Mouse (Mus musculus) heart, embryonic 15.5 days (tissue): Measurements from ENCODE around the gene Nanos3. TPM values are rescaled to one million over a fixed set of nuclear protein-coding genes. Genes with fewer than 3 reads are reported as not detected.

Experiments
- ATAC-seq: fragments of 200-750 bp; cut with Nextera tagmentation; replicated peaks from 2 replicates; pipeline ENCODE4 v1.8.0; 2017; ENCODE audit warnings: low read depth, moderate TSS enrichment; ENCODE audit not compliant: insufficient number of reproducible peaks, insufficient read depth, low FRiP score
- H3K27ac ChIP-seq: fragments of 300-500 bp; sonication (generic); 2 replicates; pipeline ENCODE4 v1.5.1; 2015; ENCODE audit warnings: mild to moderate bottlenecking, inconsistent platforms
- H3K27me3 ChIP-seq: fragments of 300-500 bp; sonication (generic); 2 replicates; pipeline ENCODE4 v1.6.1; 2015; ENCODE audit warnings: inconsistent platforms
- H3K36me3 ChIP-seq: fragments of 300-500 bp; sonication (generic); 2 replicates; pipeline ENCODE4 v1.6.1; 2015; ENCODE audit warnings: mild to moderate bottlenecking, inconsistent platforms
- H3K4me1 ChIP-seq: fragments of 300-500 bp; sonication (generic); replicated peaks from 2 replicates; pipeline ENCODE4 v1.6.1; 2015; ENCODE audit warnings: inconsistent platforms
- H3K4me2 ChIP-seq: fragments of 300-500 bp; sonication (generic); 2 replicates; pipeline ENCODE4 v1.6.1; 2015; ENCODE audit warnings: inconsistent platforms, mild to moderate bottlenecking, moderate library complexity
- H3K4me3 ChIP-seq: fragments of 300-500 bp; sonication (generic); 2 replicates; pipeline ENCODE4 v1.5.1; 2015; ENCODE audit warnings: mild to moderate bottlenecking, inconsistent platforms
- H3K9ac ChIP-seq: fragments of 300-500 bp; sonication (generic); 2 replicates; pipeline ENCODE4 v1.6.1; 2015; ENCODE audit warnings: mild to moderate bottlenecking, inconsistent platforms
- H3K9me3 ChIP-seq: fragments of 300-500 bp; sonication (generic); replicated peaks from 2 replicates; pipeline ENCODE4 v1.6.1; 2016; ENCODE audit warnings: inconsistent platforms
- WGBS: fragments of 180-500 bp; shearing (Covaris S2); methylation state at CpG from one replicate; pipeline ENCODE4 v1.1.7; 2015; ENCODE audit warnings: mixed read lengths; 5-methylcytosine and 5-hydroxymethylcytosine counted together
- polyA plus RNA-seq: library from polyadenylated mRNA; unstranded; fragments of >200 nt; fragmentation: Nextera tagmentation; extraction: Ambion mirVana; gene quantifications from 2 replicates; pipeline ENCODE4 v1.2.1, GENCODE M21; 2015

Gene Nanos3
- polyA plus RNA-seq, 1 experiment from 2014 or later: 1.4 TPM

DNA sequence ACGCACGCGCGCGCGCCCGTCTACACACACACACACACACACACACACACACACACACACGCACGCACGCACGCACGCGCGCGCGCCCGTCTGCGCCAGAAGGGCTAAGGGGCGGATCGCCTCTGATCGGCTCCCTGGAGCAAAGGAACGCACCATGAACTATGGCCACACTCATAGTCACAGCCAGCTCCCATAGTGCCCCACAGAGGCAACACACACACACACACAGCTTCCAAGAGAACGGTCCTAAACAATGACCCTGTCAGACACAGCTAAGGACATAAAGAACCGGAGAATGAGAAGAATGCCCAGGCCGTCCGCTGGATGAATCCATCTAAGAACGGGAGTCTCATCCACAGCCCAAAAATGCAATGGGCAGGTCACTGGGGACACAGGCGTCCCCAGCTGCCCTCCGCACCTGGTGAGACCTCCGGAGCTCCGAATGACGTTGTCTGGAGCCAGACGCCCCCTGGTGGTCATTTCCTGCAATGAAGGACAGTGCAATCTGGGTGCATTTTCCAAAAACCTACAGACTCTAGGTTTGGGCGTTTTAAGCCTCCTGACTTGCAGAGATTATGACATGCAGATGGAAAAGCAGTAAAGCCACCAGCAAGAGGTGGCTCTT, 25.3 kb upstream of the Nanos3 start:
- H3K9ac ChIP-seq: no peak overlapping the region
- H3K27me3 ChIP-seq: no peaks in the 10 kb centered on the region
- no peak overlapping the region for H3K4me3 ChIP-seq
- H3K27ac ChIP-seq: peak overlapping the region; percentile 22; the same call in 1 of the 2 replicates
- no peaks in the 10 kb centered on the region for H3K9me3 ChIP-seq
- 55% methylated on average over 34 of the region's 34 CpGs for WGBS
- peak; percentile 25; the same call in 1 of the 2 replicates for ATAC-seq
- H3K4me1 ChIP-seq: peaks cover 41% of the 10 kb centered on the region
- H3K4me2 ChIP-seq: 0 out of 2 replicates have a peak overlapping the region, but pooled peaks have one; percentile 16
- peaks cover 73% of the 10 kb centered on the region for H3K36me3 ChIP-seq

DNA sequence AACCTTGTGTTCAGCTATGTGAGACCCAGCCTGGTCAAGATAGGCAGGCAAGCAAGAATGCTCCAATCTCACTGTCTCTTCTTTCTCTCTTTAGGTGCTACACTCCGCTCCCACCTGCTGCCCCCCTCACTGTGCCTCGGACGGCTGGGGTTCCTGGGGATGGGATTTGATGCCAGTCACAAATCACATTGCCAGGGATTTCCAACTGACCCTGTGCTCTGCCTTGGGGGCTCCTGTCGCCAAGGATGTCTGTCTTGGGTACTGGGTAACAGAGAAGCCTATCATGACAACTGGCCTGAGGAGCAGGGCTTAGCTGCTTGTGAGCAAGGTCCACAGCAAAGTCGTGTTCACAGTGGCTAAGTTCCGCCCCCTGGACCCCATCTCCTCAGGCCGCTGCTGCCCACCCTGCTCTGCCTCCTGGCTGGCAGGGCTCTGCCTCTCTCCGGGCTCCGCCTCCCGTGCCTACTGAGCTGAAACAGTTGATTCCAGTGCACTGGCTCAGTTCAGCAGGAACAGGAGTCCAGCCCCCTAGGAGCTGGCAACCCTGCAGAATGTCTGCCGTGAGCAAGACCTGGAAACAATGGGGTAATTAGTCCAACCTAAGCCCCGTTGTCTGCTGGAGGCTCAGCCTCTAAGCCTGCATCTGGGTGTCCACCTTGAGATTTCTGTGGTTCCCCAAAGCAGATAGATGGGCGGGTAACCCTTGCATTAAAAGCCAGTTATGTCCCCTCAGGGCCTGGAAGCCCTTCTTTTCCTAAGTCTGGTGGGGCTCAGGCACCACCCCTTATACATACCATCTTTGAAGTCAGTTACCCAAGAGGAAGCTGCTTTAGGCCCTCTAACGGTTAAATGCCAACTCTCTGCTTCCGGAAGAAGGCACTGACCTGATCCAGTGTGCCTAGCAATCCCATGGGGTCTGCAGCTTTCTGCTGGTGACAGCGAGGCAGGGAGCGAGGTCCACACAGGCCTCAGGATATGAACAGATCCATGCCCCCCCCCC, 23.7 kb upstream of the Nanos3 start:
- Histone ChIP-seq H3K9me3 (no peaks in the 10 kb centered on the region), H3K27ac (peak overlapping the region; percentile 81), H3K4me2 (no peak overlapping the region), H3K9ac (0 out of 2 replicates have a peak overlapping the region, but pooled peaks have one; percentile 28), H3K4me3 (no peak overlapping the region), H3K27me3 (no peaks in the 10 kb centered on the region), H3K36me3 (peaks cover 67% of the 10 kb centered on the region), H3K4me1 (peaks cover 48% of the 10 kb centered on the region)
- no peak for ATAC-seq
- 70% methylated on average over 17 of the region's 17 CpGs for WGBS

DNA sequence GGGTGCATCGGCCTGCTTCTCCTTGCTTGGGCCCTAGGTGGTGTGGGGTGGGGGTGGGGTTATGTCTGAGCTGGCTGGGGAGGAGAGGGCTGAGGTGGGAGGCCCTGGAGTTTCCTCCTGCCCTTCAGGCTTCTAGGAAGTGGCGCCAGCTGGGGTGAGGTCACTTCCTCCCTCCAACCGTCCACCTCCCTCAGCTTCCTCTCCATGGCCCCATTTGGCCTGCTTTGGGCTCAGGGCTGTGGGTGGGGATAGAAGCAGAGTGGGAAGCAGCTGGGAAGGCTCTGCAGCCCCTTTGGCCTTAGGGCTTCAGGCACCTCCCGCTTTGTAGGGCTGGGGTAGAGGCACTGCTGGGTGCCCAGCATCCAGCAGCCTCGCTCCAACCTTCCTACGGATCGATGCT, 22.8 kb upstream of the Nanos3 start:
- ATAC-seq: no peak; the same call in 1 of the 2 replicates
- WGBS: 52% methylated on average over 7 of the region's 7 CpGs
- H3K36me3 ChIP-seq: peaks cover 60% of the 10 kb centered on the region
- peak overlapping the region; percentile 81 for H3K27ac ChIP-seq
- no peaks in the 10 kb centered on the region for H3K9me3 ChIP-seq
- peaks cover 56% of the 10 kb centered on the region for H3K4me1 ChIP-seq
- no peaks in the 10 kb centered on the region for H3K27me3 ChIP-seq
- peak overlapping the region; percentile 28; the same call in 1 of the 2 replicates for H3K9ac ChIP-seq
- H3K4me3 ChIP-seq: no peak overlapping the region
- peak overlapping the region; percentile 21; the same call in 1 of the 2 replicates for H3K4me2 ChIP-seq

DNA sequence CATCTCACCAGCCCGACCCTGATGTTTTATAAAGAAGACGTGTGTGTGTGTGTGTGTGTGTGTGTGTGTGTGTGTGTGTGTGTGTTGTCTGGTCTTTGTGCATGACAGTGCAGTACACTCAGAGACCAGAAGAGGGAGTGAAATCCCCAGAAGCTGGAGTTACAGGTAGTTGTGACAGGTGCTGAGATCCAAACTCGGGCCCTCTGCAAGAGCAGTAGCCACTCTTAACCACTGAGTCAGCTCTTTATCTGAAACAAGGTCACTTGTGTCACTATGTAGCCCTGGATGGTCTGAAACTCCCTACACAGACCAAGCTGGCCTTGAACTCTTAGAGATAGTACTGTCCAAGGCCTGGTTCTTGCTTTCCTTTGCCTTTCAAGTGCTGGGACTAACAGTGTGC, 21.6 kb upstream of the Nanos3 start:
- Histone ChIP-seq H3K27me3 (no peaks in the 10 kb centered on the region), H3K4me2 (no peak overlapping the region), H3K27ac (peak overlapping the region; percentile 81), H3K9me3 (no peaks in the 10 kb centered on the region), H3K4me1 (peaks cover 68% of the 10 kb centered on the region), H3K9ac (no peak overlapping the region), H3K4me3 (no peak overlapping the region), H3K36me3 (peaks cover 48% of the 10 kb centered on the region)
- WGBS: 86% methylated on average over 3 of the region's 3 CpGs
- ATAC-seq: no peak

DNA sequence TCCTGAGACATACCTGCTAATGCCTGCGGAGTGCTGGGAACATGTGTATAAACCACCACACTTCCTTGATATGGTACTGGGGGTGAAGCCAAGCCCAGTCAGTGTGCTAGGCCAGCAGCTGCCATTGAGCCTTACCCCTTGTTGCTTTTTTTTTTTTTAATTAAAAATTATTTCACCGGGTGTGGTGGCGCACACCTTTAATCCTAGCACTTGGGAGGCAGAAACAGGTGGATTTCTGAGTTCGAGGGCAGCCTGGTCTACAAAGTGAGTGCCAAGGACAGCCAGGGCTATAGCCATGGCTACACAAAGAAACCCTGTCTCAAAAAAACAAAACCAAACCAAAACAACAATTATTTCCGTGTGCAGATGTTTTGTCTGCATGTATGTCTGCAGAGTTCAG, 20.1 kb upstream of the Nanos3 start:
- Histone ChIP-seq H3K36me3 (peaks cover 40% of the 10 kb centered on the region), H3K4me3 (no peak overlapping the region), H3K27me3 (no peaks in the 10 kb centered on the region), H3K9me3 (no peaks in the 10 kb centered on the region), H3K4me1 (peaks cover 69% of the 10 kb centered on the region), H3K27ac (0 out of 2 replicates have a peak overlapping the region, but pooled peaks have one; percentile 35), H3K9ac (no peak overlapping the region), H3K4me2 (no peak overlapping the region)
- WGBS: 86% methylated on average over 5 of the region's 5 CpGs
- no peak for ATAC-seq

DNA sequence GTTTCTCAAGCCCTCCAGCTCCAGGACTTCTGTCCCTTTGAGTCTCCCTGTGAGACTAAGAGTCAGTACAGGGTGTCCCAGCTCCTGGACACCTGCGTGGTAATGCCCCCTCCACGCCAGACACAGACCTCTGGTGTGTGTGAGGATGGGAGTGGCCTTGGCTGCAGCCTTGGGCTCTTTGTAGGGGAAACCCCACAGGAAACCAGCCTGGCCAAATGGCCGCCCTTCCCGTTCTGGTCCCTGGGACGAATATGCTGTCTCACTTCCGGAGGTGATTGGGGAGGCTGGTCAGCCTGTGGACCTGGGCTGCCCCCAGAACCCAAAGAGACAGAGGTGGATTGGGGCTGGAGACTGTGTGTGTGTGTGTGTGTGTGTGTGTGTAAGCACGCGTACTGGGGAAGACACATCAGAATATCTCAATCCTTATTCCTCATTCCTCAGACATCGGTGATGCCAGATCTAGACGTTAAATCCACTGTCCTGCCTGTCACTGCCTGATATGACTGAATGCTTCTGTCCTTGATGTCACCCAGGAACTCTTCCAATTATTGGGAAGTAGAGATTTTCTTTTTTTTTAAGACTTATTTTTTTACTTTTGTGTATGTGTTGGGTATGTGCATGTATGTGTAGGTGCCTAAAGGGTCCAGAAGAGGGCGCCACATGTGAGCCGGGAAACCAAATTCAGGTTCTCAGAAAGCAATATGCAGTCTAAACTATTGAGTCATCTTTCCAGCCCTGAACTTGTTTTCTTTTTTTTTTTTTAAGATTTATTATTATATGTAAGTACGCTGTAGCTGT, 19.2 kb upstream of the Nanos3 start:
- peak overlapping the region; percentile 76 for H3K4me3 ChIP-seq
- H3K27ac ChIP-seq: peak overlapping the region; percentile 97
- H3K4me2 ChIP-seq: peak overlapping the region; percentile 88
- H3K9ac ChIP-seq: peak overlapping the region; percentile 92
- H3K4me1 ChIP-seq: peaks cover 72% of the 10 kb centered on the region
- no peaks in the 10 kb centered on the region for H3K27me3 ChIP-seq
- peak; percentile 23; the same call in 1 of the 2 replicates for ATAC-seq
- 34% methylated on average over 13 of the region's 13 CpGs for WGBS
- H3K9me3 ChIP-seq: no peaks in the 10 kb centered on the region
- H3K36me3 ChIP-seq: peaks cover 31% of the 10 kb centered on the region

DNA sequence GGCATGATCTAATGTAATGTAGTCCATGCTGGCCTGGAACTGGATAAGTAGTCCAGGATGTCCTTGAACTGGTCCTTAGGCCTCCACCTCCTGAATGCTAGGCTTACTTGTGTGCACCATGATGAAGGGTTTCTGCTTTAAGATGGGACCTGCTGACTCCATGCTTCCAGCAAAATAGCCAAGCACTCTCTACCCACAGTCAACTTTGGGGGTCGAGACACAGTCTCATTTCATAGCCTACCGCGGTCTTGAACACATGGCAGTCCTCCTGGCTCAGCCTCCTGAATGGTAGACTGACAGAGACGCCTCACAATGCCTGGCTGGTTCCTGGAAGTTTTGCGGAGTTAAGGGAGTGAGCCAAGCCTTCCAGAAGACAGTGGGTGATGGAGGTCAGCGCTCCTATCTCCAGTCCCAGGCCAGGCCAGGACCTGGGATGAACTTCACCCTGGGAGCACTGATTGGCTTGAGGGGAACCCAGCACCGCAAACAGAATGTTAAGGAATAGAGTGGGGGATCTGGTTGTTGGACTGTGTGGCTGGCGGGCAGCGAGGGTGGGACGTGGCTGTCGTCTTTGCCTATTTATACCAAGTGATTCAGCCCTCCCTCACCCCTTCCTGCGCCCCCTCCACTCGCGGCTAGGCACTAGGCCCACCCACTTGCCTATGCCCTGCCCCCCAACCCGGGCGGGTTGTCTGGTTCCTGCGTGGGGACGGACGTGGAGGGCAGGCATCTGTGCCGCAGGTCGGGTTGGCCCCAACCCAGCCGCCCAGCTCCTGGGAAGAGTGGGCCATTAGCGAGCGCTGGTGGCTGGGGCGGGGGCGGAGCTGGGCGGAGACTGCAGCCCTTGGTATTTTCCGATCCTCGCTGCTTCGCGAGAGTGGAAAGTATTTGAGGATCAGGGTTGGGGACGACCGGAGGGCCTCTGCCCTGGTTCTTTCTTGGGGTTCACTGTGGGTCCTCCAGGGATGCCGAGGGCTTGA, 18.2 kb upstream of the Nanos3 start:
- peak overlapping the region; percentile 76 for H3K4me3 ChIP-seq
- peak; percentile 60 for ATAC-seq
- WGBS: 6% methylated on average over 34 of the region's 34 CpGs
- H3K4me2 ChIP-seq: peak overlapping the region; percentile 88
- H3K9me3 ChIP-seq: no peaks in the 10 kb centered on the region
- H3K9ac ChIP-seq: peak overlapping the region; percentile 92
- H3K36me3 ChIP-seq: peaks cover 22% of the 10 kb centered on the region; the same call in 1 of the 2 replicates
- H3K4me1 ChIP-seq: peaks cover 73% of the 10 kb centered on the region
- H3K27ac ChIP-seq: peak overlapping the region; percentile 97
- no peaks in the 10 kb centered on the region for H3K27me3 ChIP-seq

DNA sequence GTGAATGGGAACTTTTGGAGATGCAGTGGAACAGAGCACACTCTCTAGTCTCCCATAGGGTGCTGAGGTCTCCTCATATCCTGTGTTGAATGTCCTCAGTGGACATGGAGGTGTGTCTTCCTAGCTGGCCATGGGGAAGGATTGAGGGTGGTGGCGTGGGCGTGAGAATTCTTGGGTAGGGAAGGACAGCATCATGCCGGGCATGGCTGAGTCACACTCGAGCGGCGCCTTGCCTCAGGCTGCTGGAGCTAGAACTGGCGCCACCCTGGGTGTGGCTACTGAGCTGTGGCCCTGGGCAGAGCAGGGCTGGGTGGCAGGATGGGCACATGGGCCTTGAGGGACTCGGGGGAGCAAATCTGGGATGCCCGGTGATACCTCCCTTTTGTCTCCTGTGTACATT, 17.4 kb upstream of the Nanos3 start:
- 62% methylated on average over 9 of the region's 9 CpGs for WGBS
- Histone ChIP-seq H3K4me1 (peaks cover 72% of the 10 kb centered on the region), H3K4me3 (peak overlapping the region; percentile 76), H3K9me3 (no peaks in the 10 kb centered on the region), H3K36me3 (peaks cover 21% of the 10 kb centered on the region; the same call in 1 of the 2 replicates), H3K27ac (peak overlapping the region; percentile 97), H3K9ac (peak overlapping the region; percentile 92), H3K27me3 (no peaks in the 10 kb centered on the region), H3K4me2 (peak overlapping the region; percentile 88)
- ATAC-seq: no peak

DNA sequence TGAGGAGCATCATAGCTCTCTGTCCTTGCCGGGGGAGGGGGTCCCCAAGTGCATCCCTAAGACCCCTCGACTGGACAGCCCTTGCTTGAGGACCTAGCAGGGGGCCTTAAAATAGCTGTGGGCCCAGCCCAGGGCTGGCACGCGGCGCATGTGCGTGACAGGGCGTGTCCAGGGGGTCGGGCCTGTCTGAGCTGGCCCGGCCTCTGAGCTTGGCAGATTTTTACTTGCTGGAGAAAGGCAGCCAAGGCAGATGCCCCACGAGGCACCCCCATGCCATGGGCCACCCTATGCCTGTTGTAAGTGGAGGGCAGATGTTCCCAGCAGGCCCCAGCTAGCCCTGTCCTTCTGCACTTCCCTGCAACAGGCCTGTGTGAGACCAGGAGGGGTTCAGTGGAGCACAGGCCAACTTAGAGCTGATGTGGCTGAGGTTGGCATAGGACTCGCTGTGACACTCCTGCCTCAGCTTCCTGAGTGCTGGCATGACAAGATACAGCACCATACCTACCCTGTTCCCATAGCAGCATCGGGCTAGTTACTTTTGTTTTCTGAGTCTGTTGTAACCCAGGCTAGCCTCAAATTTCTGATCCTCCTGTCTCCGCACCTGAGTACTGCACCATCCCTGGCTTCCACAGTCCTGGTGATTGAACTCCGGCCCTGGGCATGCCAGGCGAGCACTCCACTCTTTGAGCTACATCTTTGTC, 16.7 kb upstream of the Nanos3 start:
- ATAC-seq: peak; percentile 16; the same call in 1 of the 2 replicates
- peak overlapping the region; percentile 76 for H3K4me3 ChIP-seq
- H3K9ac ChIP-seq: peak overlapping the region; percentile 92
- peaks cover 68% of the 10 kb centered on the region for H3K4me1 ChIP-seq
- WGBS: 32% methylated on average over 15 of the region's 15 CpGs
- no peaks in the 10 kb centered on the region for H3K9me3 ChIP-seq
- H3K27me3 ChIP-seq: no peaks in the 10 kb centered on the region
- H3K27ac ChIP-seq: peak overlapping the region; percentile 97
- peak overlapping the region; percentile 88 for H3K4me2 ChIP-seq
- peaks cover 15% of the 10 kb centered on the region; the same call in 1 of the 2 replicates for H3K36me3 ChIP-seq
